Mouse (Mus musculus): ENCODE results near the gene Atrnl1. TPM values are rescaled to one million over a fixed set of nuclear protein-coding genes. Genes with fewer than 3 reads are reported as not detected.

The Atrnl1 gene
- polyA plus RNA-seq, 1 experiment from 2014 or later, result 2.6 TPM

- Histone ChIP-seq H3K4me1 (ENCODE audit: control insufficient read depth, insufficient read depth, low read length) (no peaks in the 10 kb centered on the region), H3K9ac (ENCODE audit: low read length) (no peak overlapping the region), H3K4me3 (ENCODE audit: low read length) (no peak overlapping the region), H3K4me2 (ENCODE audit: low read depth, low read length) (no peak overlapping the region), H3K9me3 (replicated peaks; ENCODE audit: control insufficient read depth, low read length) (no peaks in the 10 kb centered on the region), H3K27ac (ENCODE audit: low read length) (no peak overlapping the region), H3K27me3 (ENCODE audit: control insufficient read depth, insufficient read depth, low read length) (no peaks in the 10 kb centered on the region), H3K36me3 (ENCODE audit: control insufficient read depth, insufficient read depth) (0 out of 2 replicates have a peak, but pooled peaks cover 2% of the 10 kb centered on the region)
- 85% methylated on average over 6 of the region's 6 CpGs for WGBS
- ATAC-seq (replicated peaks; ENCODE audit: extremely low read depth, insufficient read depth, low FRiP score), result no peak
Measured at GRCm38 (mm10) chr19:57944680-57945079, 333.8 kb downstream of the Atrnl1 start.

GRCm38 (mm10) chr19:57945626-57946250 lies 334.9 kb downstream of the Atrnl1 start:
- Histone ChIP-seq H3K4me1 (ENCODE audit: control insufficient read depth, insufficient read depth, low read length) (no peaks in the 10 kb centered on the region), H3K36me3 (ENCODE audit: control insufficient read depth, insufficient read depth) (0 out of 2 replicates have a peak, but pooled peaks cover 2% of the 10 kb centered on the region), H3K27me3 (ENCODE audit: control insufficient read depth, insufficient read depth, low read length) (no peaks in the 10 kb centered on the region), H3K9ac (ENCODE audit: low read length) (no peak overlapping the region), H3K4me3 (ENCODE audit: low read length) (no peak overlapping the region), H3K27ac (ENCODE audit: low read length) (no peak overlapping the region), H3K9me3 (replicated peaks; ENCODE audit: control insufficient read depth, low read length) (no peaks in the 10 kb centered on the region), H3K4me2 (ENCODE audit: low read depth, low read length) (no peak overlapping the region)
- ATAC-seq (replicated peaks; ENCODE audit: extremely low read depth, insufficient read depth, low FRiP score), result no peak
- 76% methylated on average over 4 of the region's 4 CpGs for WGBS

DNA sequence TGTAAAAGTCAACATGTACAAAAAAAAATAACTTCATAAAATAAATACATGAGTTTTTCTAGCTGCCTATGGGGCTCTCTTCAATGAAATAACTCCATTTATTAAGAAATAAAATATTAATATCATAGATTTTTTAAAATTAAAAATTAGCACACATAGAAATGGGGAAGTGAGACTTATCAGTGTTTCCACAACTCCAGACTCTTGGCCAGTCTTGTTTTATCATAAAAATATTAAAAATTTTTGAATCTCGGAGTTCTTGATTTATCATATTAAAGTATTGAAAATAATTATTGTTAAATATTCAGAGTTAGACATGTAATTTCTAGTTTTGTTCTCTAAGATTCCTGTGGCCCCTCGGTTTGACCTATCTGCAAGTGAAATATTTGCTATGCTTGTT lies 337.7 kb downstream of the Atrnl1 start:
- Histone ChIP-seq H3K36me3 (ENCODE audit: control insufficient read depth, insufficient read depth) (0 out of 2 replicates have a peak, but pooled peaks cover 2% of the 10 kb centered on the region), H3K4me1 (ENCODE audit: control insufficient read depth, insufficient read depth, low read length) (no peaks in the 10 kb centered on the region), H3K9me3 (replicated peaks; ENCODE audit: control insufficient read depth, low read length) (no peaks in the 10 kb centered on the region), H3K27me3 (ENCODE audit: control insufficient read depth, insufficient read depth, low read length) (no peaks in the 10 kb centered on the region), H3K9ac (ENCODE audit: low read length) (no peak overlapping the region), H3K27ac (ENCODE audit: low read length) (no peak overlapping the region), H3K4me3 (ENCODE audit: low read length) (no peak overlapping the region), H3K4me2 (ENCODE audit: low read depth, low read length) (no peak overlapping the region)
- no peak for ATAC-seq (replicated peaks; ENCODE audit: extremely low read depth, insufficient read depth, low FRiP score)
- WGBS, result 87% methylated on average over 2 of the region's 2 CpGs

DNA sequence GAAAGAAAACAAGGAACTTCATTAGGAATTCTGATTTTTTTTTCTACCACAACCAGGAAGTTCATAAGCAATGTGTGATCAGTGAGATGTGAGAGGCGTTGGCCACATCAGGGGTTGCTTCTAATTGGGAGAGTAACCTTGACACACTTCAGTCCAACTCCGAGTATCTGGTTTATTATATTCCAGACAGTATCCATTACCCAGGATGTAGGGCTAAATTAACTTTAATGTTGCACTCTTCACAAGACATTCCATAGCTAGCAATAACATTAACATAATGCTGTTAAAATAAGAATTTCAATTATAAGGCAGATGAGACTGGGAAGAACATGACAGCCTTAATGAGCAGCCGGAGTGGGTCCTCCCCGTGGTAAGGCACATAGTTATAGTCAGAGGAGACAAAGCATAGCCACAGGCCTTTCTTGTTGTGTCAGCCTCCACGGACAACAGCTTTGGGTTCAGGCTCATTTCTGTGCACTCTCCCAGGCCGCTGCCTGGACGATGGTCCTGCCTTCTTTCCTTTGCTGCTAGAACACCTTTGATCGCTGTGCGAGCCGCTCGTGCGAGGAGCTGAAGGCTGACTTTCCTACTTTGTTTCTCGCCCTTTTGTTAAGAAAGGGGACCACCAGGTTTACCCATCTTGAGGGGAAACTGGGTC lies 338.6 kb downstream of the Atrnl1 start:
- ATAC-seq (replicated peaks; ENCODE audit: extremely low read depth, insufficient read depth, low FRiP score), result no peak
- H3K9me3 ChIP-seq (replicated peaks; ENCODE audit: control insufficient read depth, low read length), result no peaks in the 10 kb centered on the region
- WGBS, result 85% methylated on average over 13 of the region's 13 CpGs
- 0 out of 2 replicates have a peak, but pooled peaks cover 2% of the 10 kb centered on the region for H3K36me3 ChIP-seq (ENCODE audit: control insufficient read depth, insufficient read depth)
- no peak overlapping the region for H3K9ac ChIP-seq (ENCODE audit: low read length)
- H3K27ac ChIP-seq (ENCODE audit: low read length), result no peak overlapping the region
- H3K4me1 ChIP-seq (ENCODE audit: control insufficient read depth, insufficient read depth, low read length), result no peaks in the 10 kb centered on the region
- H3K27me3 ChIP-seq (ENCODE audit: control insufficient read depth, insufficient read depth, low read length), result no peaks in the 10 kb centered on the region
- no peak overlapping the region for H3K4me3 ChIP-seq (ENCODE audit: low read length)
- H3K4me2 ChIP-seq (ENCODE audit: low read depth, low read length), result no peak overlapping the region

GRCm38 (mm10) chr19:57954131-57954530 lies 343.3 kb downstream of the Atrnl1 start:
- Histone ChIP-seq H3K27ac (ENCODE audit: low read length) (no peak overlapping the region), H3K9me3 (replicated peaks; ENCODE audit: control insufficient read depth, low read length) (no peaks in the 10 kb centered on the region), H3K27me3 (ENCODE audit: control insufficient read depth, insufficient read depth, low read length) (no peaks in the 10 kb centered on the region), H3K4me2 (ENCODE audit: low read depth, low read length) (no peak overlapping the region), H3K9ac (ENCODE audit: low read length) (no peak overlapping the region), H3K36me3 (ENCODE audit: control insufficient read depth, insufficient read depth) (no peaks in the 10 kb centered on the region), H3K4me3 (ENCODE audit: low read length) (no peak overlapping the region), H3K4me1 (ENCODE audit: control insufficient read depth, insufficient read depth, low read length) (no peaks in the 10 kb centered on the region)
- ATAC-seq (replicated peaks; ENCODE audit: extremely low read depth, insufficient read depth, low FRiP score), result no peak
- WGBS, result 95% methylated on average over 3 of the region's 3 CpGs

- H3K9ac ChIP-seq (ENCODE audit: low read length), result no peak overlapping the region
- no peak overlapping the region for H3K27ac ChIP-seq (ENCODE audit: low read length)
- H3K4me3 ChIP-seq (ENCODE audit: low read length), result no peak overlapping the region
- no peaks in the 10 kb centered on the region for H3K27me3 ChIP-seq (ENCODE audit: control insufficient read depth, insufficient read depth, low read length)
- H3K4me2 ChIP-seq (ENCODE audit: low read depth, low read length), result no peak overlapping the region
- WGBS, result 61% methylated on average over 3 of the region's 3 CpGs
- ATAC-seq (replicated peaks; ENCODE audit: extremely low read depth, insufficient read depth, low FRiP score), result no peak
- H3K4me1 ChIP-seq (ENCODE audit: control insufficient read depth, insufficient read depth, low read length), result no peaks in the 10 kb centered on the region
- H3K36me3 ChIP-seq (ENCODE audit: control insufficient read depth, insufficient read depth), result no peaks in the 10 kb centered on the region
- H3K9me3 ChIP-seq (replicated peaks; ENCODE audit: control insufficient read depth, low read length), result no peaks in the 10 kb centered on the region
Measured at GRCm38 (mm10) chr19:57956459-57956858, 345.6 kb downstream of the Atrnl1 start.

GRCm38 (mm10) chr19:57957363-57957762 lies 346.5 kb downstream of the Atrnl1 start:
- ATAC-seq (replicated peaks; ENCODE audit: extremely low read depth, insufficient read depth, low FRiP score), result no peak
- Histone ChIP-seq H3K36me3 (ENCODE audit: control insufficient read depth, insufficient read depth) (no peaks in the 10 kb centered on the region), H3K27me3 (ENCODE audit: control insufficient read depth, insufficient read depth, low read length) (no peaks in the 10 kb centered on the region), H3K9ac (ENCODE audit: low read length) (no peak overlapping the region), H3K27ac (ENCODE audit: low read length) (no peak overlapping the region), H3K4me3 (ENCODE audit: low read length) (no peak overlapping the region), H3K9me3 (replicated peaks; ENCODE audit: control insufficient read depth, low read length) (no peaks in the 10 kb centered on the region), H3K4me1 (ENCODE audit: control insufficient read depth, insufficient read depth, low read length) (no peaks in the 10 kb centered on the region), H3K4me2 (ENCODE audit: low read depth, low read length) (no peak overlapping the region)
- WGBS, result 85% methylated on average over 3 of the region's 3 CpGs

DNA sequence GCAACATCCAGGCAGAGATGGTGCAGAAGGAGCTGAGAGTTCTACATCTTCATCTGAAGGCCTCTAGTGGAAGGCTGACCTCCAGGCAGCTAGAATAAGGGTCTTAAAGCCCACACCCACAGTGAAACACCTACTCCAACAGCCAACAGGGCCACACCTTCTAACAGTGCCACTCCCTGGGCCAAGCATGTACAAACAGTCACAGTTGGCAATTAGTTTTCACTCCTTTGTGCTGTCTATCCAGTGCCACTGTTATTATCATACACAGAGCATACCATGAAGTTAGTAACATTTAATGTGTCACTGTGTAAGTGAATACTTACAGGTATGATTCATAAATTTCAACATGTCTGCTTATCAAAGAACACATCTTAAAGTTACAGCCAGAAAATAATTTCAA lies 347.3 kb downstream of the Atrnl1 start:
- H3K4me3 ChIP-seq (ENCODE audit: low read length), result no peak overlapping the region
- no peak overlapping the region for H3K9ac ChIP-seq (ENCODE audit: low read length)
- H3K27ac ChIP-seq (ENCODE audit: low read length), result no peak overlapping the region
- no peak overlapping the region for H3K4me2 ChIP-seq (ENCODE audit: low read depth, low read length)
- ATAC-seq (replicated peaks; ENCODE audit: extremely low read depth, insufficient read depth, low FRiP score), result no peak
- no peaks in the 10 kb centered on the region for H3K4me1 ChIP-seq (ENCODE audit: control insufficient read depth, insufficient read depth, low read length)
- H3K9me3 ChIP-seq (replicated peaks; ENCODE audit: control insufficient read depth, low read length), result no peaks in the 10 kb centered on the region
- H3K27me3 ChIP-seq (ENCODE audit: control insufficient read depth, insufficient read depth, low read length), result no peaks in the 10 kb centered on the region
- no peaks in the 10 kb centered on the region for H3K36me3 ChIP-seq (ENCODE audit: control insufficient read depth, insufficient read depth)

GRCm38 (mm10) chr19:57958726-57959125 lies 347.9 kb downstream of the Atrnl1 start:
- H3K4me3 ChIP-seq (ENCODE audit: low read length), result no peak overlapping the region
- ATAC-seq (replicated peaks; ENCODE audit: extremely low read depth, insufficient read depth, low FRiP score), result no peak
- no peak overlapping the region for H3K4me2 ChIP-seq (ENCODE audit: low read depth, low read length)
- no peaks in the 10 kb centered on the region for H3K36me3 ChIP-seq (ENCODE audit: control insufficient read depth, insufficient read depth)
- H3K27me3 ChIP-seq (ENCODE audit: control insufficient read depth, insufficient read depth, low read length), result no peaks in the 10 kb centered on the region
- WGBS, result 35% methylated on average over 5 of the region's 5 CpGs
- H3K9ac ChIP-seq (ENCODE audit: low read length), result no peak overlapping the region
- no peak overlapping the region for H3K27ac ChIP-seq (ENCODE audit: low read length)
- H3K4me1 ChIP-seq (ENCODE audit: control insufficient read depth, insufficient read depth, low read length), result no peaks in the 10 kb centered on the region
- H3K9me3 ChIP-seq (replicated peaks; ENCODE audit: control insufficient read depth, low read length), result no peaks in the 10 kb centered on the region
